Mouse (Mus musculus): ENCODE results near the gene Nrxn3. TPM values are rescaled to one million over a fixed set of nuclear protein-coding genes. Genes with fewer than 3 reads are reported as not detected.
A peak's percentile ranks its signal among the peaks of the same experiment; 100 is the strongest.

Gene Nrxn3
- polyA plus RNA-seq, 1 experiment from 2014 or later: 79.7 TPM

- no peak for ATAC-seq
- H3K4me3 ChIP-seq: no peak overlapping the region
- no peaks in the 10 kb centered on the region for H3K36me3 ChIP-seq (ENCODE audit: poor library complexity, severe bottlenecking)
- H3K9ac ChIP-seq: no peak overlapping the region
- no peak overlapping the region for H3K4me2 ChIP-seq
- no peak overlapping the region for H3K27ac ChIP-seq
- no peaks in the 10 kb centered on the region for H3K4me1 ChIP-seq
- H3K27me3 ChIP-seq: no peaks in the 10 kb centered on the region
- no peaks in the 10 kb centered on the region for H3K9me3 ChIP-seq (replicated peaks)
- 90% methylated on average over 6 of the region's 6 CpGs for WGBS
These were observed 1108.6 kb downstream of the Nrxn3 start for GRCm38 (mm10) chr12:89831300-89831699.

GRCm38 (mm10) chr12:89836271-89836670 lies 1113.6 kb downstream of the Nrxn3 start:
- ATAC-seq: no peak
- 69% methylated on average over 3 of the region's 3 CpGs for WGBS

GRCm38 (mm10) chr12:89842861-89843260 lies 1120.2 kb downstream of the Nrxn3 start:
- Histone ChIP-seq H3K27me3 (no peaks in the 10 kb centered on the region), H3K4me1 (0 out of 2 replicates have a peak, but pooled peaks cover 8% of the 10 kb centered on the region), H3K27ac (no peak overlapping the region), H3K4me3 (no peak overlapping the region), H3K36me3 (ENCODE audit: poor library complexity, severe bottlenecking) (no peaks in the 10 kb centered on the region), H3K4me2 (no peak overlapping the region), H3K9ac (no peak overlapping the region), H3K9me3 (replicated peaks) (no peaks in the 10 kb centered on the region)
- ATAC-seq: no peak
- WGBS: 84% methylated on average over 1 of the region's 1 CpGs

More at GRCm38 (mm10) chr12:89836271-89836670, 1113.6 kb downstream of the Nrxn3 start:
- Histone ChIP-seq H3K36me3 (ENCODE audit: poor library complexity, severe bottlenecking) (no peaks in the 10 kb centered on the region), H3K4me2 (no peak overlapping the region), H3K4me1 (no peaks in the 10 kb centered on the region), H3K9me3 (replicated peaks) (no peaks in the 10 kb centered on the region), H3K27ac (no peak overlapping the region), H3K9ac (no peak overlapping the region), H3K27me3 (no peaks in the 10 kb centered on the region), H3K4me3 (no peak overlapping the region)

GRCm38 (mm10) chr12:89848116-89848515 lies 1125.4 kb downstream of the Nrxn3 start:
- H3K9me3 ChIP-seq (replicated peaks): no peaks in the 10 kb centered on the region
- no peak overlapping the region for H3K27ac ChIP-seq
- H3K4me3 ChIP-seq: no peak overlapping the region
- H3K27me3 ChIP-seq: no peaks in the 10 kb centered on the region
- no peaks in the 10 kb centered on the region for H3K36me3 ChIP-seq (ENCODE audit: poor library complexity, severe bottlenecking)
- no peak overlapping the region for H3K4me2 ChIP-seq
- no peak for ATAC-seq
- H3K4me1 ChIP-seq: no peaks in the 10 kb centered on the region
- 56% methylated on average over 1 of the region's 1 CpGs for WGBS
- H3K9ac ChIP-seq: no peak overlapping the region

GRCm38 (mm10) chr12:89854355-89854754 lies 1131.7 kb downstream of the Nrxn3 start:
- Histone ChIP-seq H3K27me3 (no peaks in the 10 kb centered on the region), H3K9me3 (replicated peaks) (no peaks in the 10 kb centered on the region), H3K4me2 (peak overlapping the region; percentile 27), H3K27ac (no peak overlapping the region; the same call in 1 of the 2 replicates), H3K9ac (no peak overlapping the region), H3K4me3 (no peak overlapping the region), H3K4me1 (peaks cover 17% of the 10 kb centered on the region), H3K36me3 (ENCODE audit: poor library complexity, severe bottlenecking) (no peaks in the 10 kb centered on the region)
- WGBS: 5% methylated on average over 4 of the region's 4 CpGs
- ATAC-seq: no peak

DNA sequence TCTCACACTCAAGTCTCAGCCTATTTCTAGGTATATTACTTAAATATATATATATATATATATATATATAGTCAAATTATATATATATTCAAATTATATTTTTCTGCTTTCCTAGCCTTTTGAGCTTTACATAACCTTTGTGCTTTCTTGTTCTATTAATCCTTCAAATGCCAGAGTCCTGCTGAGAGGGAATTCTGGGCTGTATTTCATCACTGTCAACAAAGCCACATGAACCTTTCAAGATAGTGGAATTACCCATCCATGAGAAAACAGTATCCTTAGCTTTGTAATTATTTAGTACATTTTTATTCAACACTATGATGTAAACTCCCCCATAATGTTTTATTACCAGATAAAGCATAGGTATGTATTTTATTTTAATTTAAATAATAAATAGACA lies 1144.4 kb downstream of the Nrxn3 start:
- no peaks in the 10 kb centered on the region for H3K27me3 ChIP-seq
- H3K4me2 ChIP-seq: no peak overlapping the region
- H3K9me3 ChIP-seq (replicated peaks): no peaks in the 10 kb centered on the region
- ATAC-seq: no peak
- no peak overlapping the region for H3K9ac ChIP-seq
- no peaks in the 10 kb centered on the region for H3K4me1 ChIP-seq
- no peak overlapping the region for H3K27ac ChIP-seq
- no peak overlapping the region for H3K4me3 ChIP-seq
- H3K36me3 ChIP-seq (ENCODE audit: poor library complexity, severe bottlenecking): no peaks in the 10 kb centered on the region

DNA sequence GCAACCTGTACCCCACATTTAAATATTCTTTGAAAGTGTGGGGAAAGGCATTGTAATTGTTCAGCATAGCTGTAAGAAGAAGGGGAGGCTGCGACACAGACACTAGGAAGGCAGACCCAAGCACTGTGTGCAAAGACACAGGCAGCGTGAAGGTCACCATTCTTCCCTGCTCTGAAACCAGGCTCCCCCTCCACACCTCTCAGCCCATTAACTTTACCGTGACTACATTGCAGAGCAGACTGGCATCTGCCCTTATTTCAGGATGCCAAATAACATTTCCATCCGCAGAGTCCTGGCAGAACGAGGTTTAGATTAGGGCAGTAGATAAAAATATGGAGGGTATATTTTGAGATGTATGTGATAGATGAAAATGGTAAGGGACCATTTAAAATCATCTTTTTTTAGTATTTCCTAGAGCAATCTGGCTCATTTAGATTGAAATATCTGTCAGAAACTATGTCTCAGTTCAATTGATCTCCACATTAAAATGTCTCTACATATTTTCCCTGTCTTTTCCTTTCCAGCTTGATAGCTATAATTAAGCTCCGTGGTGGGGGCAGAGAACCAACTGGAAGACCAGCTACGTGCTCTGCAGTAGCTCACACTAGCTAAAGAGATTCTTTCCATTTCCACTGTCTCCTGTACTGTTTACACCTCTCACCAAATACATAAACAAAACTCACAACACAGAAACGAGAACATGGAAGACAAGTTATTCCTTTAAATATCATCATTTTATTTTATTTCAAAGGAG lies 1160.1 kb downstream of the Nrxn3 start:
- ATAC-seq: no peak

DNA sequence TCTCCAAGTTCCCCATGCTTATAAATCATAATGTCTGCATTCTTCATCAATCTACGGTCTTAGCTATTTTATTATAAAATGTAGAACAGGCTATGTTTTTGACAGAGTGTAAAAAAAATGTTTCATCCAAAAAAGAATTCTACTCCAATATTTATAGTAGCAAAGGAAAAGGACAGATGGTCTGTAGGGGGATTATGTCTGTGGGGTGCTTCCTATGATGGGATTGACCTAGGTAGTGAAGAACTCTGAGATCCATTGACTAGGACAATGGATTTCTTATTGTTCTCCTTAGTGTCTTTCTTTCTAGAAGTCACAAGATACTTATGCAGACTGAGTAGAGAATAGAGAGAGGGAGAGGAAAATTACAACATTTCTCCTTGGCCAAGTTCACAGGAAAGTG lies 1161.9 kb downstream of the Nrxn3 start:
- no peak overlapping the region for H3K27ac ChIP-seq
- WGBS: 89% methylated on average over 1 of the region's 1 CpGs
- H3K27me3 ChIP-seq: no peaks in the 10 kb centered on the region
- no peak for ATAC-seq
- H3K4me3 ChIP-seq: no peak overlapping the region
- H3K4me2 ChIP-seq: no peak overlapping the region
- H3K9me3 ChIP-seq (replicated peaks): no peaks in the 10 kb centered on the region
- no peaks in the 10 kb centered on the region for H3K36me3 ChIP-seq (ENCODE audit: poor library complexity, severe bottlenecking)
- no peaks in the 10 kb centered on the region for H3K4me1 ChIP-seq
- H3K9ac ChIP-seq: no peak overlapping the region

More for the DNA sequence above, 1160.1 kb downstream of the Nrxn3 start:
- no peak overlapping the region for H3K9ac ChIP-seq
- H3K36me3 ChIP-seq (ENCODE audit: poor library complexity, severe bottlenecking): no peaks in the 10 kb centered on the region
- no peaks in the 10 kb centered on the region for H3K4me1 ChIP-seq
- no peak overlapping the region for H3K4me3 ChIP-seq
- no peaks in the 10 kb centered on the region for H3K9me3 ChIP-seq (replicated peaks)
- no peak overlapping the region for H3K4me2 ChIP-seq
- no peaks in the 10 kb centered on the region for H3K27me3 ChIP-seq
- H3K27ac ChIP-seq: no peak overlapping the region
- WGBS: 54% methylated on average over 8 of the region's 8 CpGs

GRCm38 (mm10) chr12:89888647-89889046 lies 1166.0 kb downstream of the Nrxn3 start:
- Histone ChIP-seq H3K4me1 (no peaks in the 10 kb centered on the region), H3K27ac (no peak overlapping the region)
- 85% methylated on average over 3 of the region's 3 CpGs for WGBS

DNA sequence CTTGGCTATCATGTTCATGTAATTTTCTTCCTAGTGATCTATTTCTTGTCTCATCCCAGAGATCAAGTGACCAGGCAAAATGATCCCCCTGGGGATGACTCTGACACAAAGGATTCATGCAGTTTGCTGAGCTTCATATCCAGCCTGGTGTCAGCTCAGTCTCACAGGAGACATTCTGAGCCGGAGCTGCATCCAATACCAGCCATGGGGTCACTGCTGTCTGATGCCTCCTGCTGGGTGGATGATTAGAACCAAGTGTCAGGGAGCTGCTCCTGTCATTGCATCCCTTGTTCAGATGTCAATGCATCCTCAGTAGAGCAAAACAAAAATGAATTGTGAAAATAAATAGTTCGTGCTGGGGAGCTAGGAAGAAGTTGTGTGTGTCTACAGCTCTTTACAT lies 1174.2 kb downstream of the Nrxn3 start:
- ATAC-seq: no peak
- H3K9me3 ChIP-seq (replicated peaks): no peaks in the 10 kb centered on the region
- WGBS: 45% methylated on average over 2 of the region's 2 CpGs

More at GRCm38 (mm10) chr12:89888647-89889046, 1166.0 kb downstream of the Nrxn3 start:
- Histone ChIP-seq H3K27me3 (no peaks in the 10 kb centered on the region), H3K4me2 (no peak overlapping the region), H3K9ac (no peak overlapping the region), H3K4me3 (no peak overlapping the region), H3K9me3 (replicated peaks) (no peaks in the 10 kb centered on the region), H3K36me3 (ENCODE audit: poor library complexity, severe bottlenecking) (no peaks in the 10 kb centered on the region)
- no peak for ATAC-seq

DNA sequence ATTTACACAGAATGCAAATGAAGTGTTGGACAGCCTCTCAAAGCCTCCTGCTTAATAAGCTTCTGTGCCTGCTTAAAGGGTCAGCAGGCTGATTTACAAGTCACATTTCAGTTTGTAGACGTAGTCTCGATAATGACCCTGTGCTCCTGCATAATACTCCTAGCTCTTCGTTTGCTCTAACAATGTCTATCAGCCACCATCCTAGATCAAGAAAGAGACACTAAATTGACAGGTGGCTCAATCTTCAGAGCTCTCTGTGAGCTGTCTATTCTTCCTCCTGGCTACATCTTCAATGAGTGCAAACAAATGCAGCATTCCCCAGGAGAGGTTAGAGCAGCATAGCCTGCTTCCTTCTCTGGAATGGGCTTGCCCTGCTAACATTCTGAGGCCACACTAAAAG lies 1186.9 kb downstream of the Nrxn3 start:
- H3K4me1 ChIP-seq: no peaks in the 10 kb centered on the region
- H3K9ac ChIP-seq: no peak overlapping the region
- ATAC-seq: no peak
- 35% methylated on average over 3 of the region's 3 CpGs for WGBS
- H3K27ac ChIP-seq: no peak overlapping the region
- no peaks in the 10 kb centered on the region for H3K27me3 ChIP-seq
- H3K4me2 ChIP-seq: no peak overlapping the region
- no peaks in the 10 kb centered on the region for H3K9me3 ChIP-seq (replicated peaks)
- H3K36me3 ChIP-seq (ENCODE audit: poor library complexity, severe bottlenecking): no peaks in the 10 kb centered on the region
- no peak overlapping the region for H3K4me3 ChIP-seq

More for the DNA sequence above, 1174.2 kb downstream of the Nrxn3 start:
- H3K36me3 ChIP-seq (ENCODE audit: poor library complexity, severe bottlenecking): no peaks in the 10 kb centered on the region
- no peak overlapping the region for H3K27ac ChIP-seq
- no peak overlapping the region for H3K4me3 ChIP-seq
- H3K4me1 ChIP-seq: no peaks in the 10 kb centered on the region
- no peak overlapping the region for H3K4me2 ChIP-seq
- H3K9ac ChIP-seq: no peak overlapping the region
- H3K27me3 ChIP-seq: no peaks in the 10 kb centered on the region

DNA sequence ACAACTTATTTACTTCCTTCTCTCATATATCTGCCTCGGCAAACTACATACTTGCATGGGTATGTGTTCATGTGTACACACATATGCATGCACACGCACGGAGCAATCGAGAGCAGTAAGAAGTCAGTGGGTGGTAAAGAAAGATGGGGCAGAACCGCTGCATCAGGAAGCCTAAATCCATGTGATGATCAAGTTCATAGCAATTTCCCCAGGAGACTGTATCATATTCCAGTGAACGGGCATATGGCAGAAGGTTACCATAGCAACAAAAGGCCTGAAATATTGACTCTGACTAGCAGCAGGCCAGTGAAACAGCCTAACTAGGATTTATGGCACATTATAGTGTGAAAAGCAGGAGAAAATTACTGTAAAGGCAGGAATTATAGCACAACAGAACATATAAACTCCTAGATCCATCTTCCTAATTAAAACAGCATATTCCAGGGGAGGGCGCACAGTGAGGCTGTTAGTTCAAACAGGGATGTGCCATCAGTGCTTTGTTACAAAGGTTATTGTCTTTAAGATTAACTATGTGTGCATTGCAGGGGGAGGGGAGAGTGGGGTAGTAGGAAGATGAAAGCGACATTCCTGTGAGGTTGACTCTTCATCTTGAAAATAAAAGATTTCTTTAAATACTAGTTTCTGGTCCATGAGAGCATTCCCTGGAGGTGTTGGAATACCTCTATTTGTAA lies 1195.6 kb downstream of the Nrxn3 start:
- H3K4me2 ChIP-seq: no peak overlapping the region
- H3K36me3 ChIP-seq (ENCODE audit: poor library complexity, severe bottlenecking): no peaks in the 10 kb centered on the region
- 78% methylated on average over 8 of the region's 8 CpGs for WGBS
- no peak overlapping the region for H3K9ac ChIP-seq
- H3K27me3 ChIP-seq: no peaks in the 10 kb centered on the region
- H3K4me3 ChIP-seq: no peak overlapping the region
- no peaks in the 10 kb centered on the region for H3K4me1 ChIP-seq
- no peak overlapping the region for H3K27ac ChIP-seq
- no peaks in the 10 kb centered on the region for H3K9me3 ChIP-seq (replicated peaks)
- ATAC-seq: peak; percentile 41; the same call in 1 of the 2 replicates
